Mouse (Mus musculus): ENCODE measurements around the gene Rasl11a. TPM values are rescaled to one million over a fixed set of nuclear protein-coding genes. Genes with fewer than 3 reads are reported as not detected.

The Rasl11a gene
- polyA plus RNA-seq, 1 experiment from 2014 or later, result 8.5 TPM

DNA sequence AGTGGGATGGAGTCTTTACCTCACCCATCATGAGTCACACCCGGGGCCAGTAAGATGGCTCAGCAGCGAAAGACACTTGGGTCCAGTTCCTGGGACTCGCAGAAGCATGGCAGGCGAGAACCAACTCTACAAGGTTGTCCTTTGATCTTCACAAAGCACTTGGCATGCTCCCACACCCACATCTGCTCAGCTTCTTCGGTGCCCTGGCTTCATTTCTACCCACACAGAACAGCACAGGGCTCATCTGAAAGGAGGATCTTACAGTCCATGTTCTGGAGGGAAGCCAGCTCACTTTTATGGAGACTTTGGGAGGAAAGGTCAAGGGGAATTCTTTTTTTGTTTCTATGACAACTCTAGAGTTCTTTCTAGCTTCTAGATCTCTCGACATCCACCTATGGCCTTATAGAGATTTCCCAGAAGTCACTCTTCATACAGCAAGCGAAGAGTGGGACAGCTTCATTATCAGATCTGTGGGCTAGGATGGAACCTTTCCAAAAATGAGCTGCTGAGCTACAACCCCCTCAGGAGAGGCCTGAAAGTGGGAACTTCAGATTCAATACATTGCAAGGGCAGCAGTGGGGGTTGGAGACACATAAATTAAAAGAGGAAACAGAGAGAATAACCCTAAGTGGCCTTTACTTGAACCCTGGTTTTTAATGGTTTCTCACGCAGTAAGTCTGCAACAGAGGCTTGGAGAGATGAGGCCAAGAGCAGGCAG is 25.8 kb upstream of the Rasl11a start:
- no peaks in the 10 kb centered on the region for H3K36me3 ChIP-seq (ENCODE audit: control insufficient read depth, insufficient read depth, low read length)
- H3K4me2 ChIP-seq (ENCODE audit: low read depth, low read length), result no peak overlapping the region
- H3K4me1 ChIP-seq (ENCODE audit: control insufficient read depth, insufficient read depth, low read length), result no peaks in the 10 kb centered on the region
- ATAC-seq (ENCODE audit: low read depth), result no peak
- 77% methylated on average over 8 of the region's 8 CpGs for WGBS
- no peaks in the 10 kb centered on the region for H3K9me3 ChIP-seq (ENCODE audit: control insufficient read depth, low read length)
- no peak overlapping the region for H3K9ac ChIP-seq (ENCODE audit: low read depth, low read length)
- no peak overlapping the region for H3K4me3 ChIP-seq (ENCODE audit: low read depth, low read length)
- no peak overlapping the region for H3K27ac ChIP-seq (replicated peaks; ENCODE audit: low read depth, low read length)
- no peaks in the 10 kb centered on the region for H3K27me3 ChIP-seq (replicated peaks; ENCODE audit: control insufficient read depth, insufficient read depth, low read length)
- DNase-seq (ENCODE audit: low spot score), result no peak

- no peaks in the 10 kb centered on the region for H3K27me3 ChIP-seq (replicated peaks; ENCODE audit: control insufficient read depth, insufficient read depth, low read length)
- DNase-seq (ENCODE audit: low spot score) (no peak), ATAC-seq (ENCODE audit: low read depth) (no peak)
- no peaks in the 10 kb centered on the region for H3K4me1 ChIP-seq (ENCODE audit: control insufficient read depth, insufficient read depth, low read length)
- no peak overlapping the region for H3K4me2 ChIP-seq (ENCODE audit: low read depth, low read length)
- H3K9ac ChIP-seq (ENCODE audit: low read depth, low read length), result no peak overlapping the region
- H3K27ac ChIP-seq (replicated peaks; ENCODE audit: low read depth, low read length), result no peak overlapping the region
- WGBS, result 75% methylated on average over 5 of the region's 5 CpGs
- H3K4me3 ChIP-seq (ENCODE audit: low read depth, low read length), result no peak overlapping the region
- H3K36me3 ChIP-seq (ENCODE audit: control insufficient read depth, insufficient read depth, low read length), result no peaks in the 10 kb centered on the region
- H3K9me3 ChIP-seq (ENCODE audit: control insufficient read depth, low read length), result no peaks in the 10 kb centered on the region
Measured at GRCm38 (mm10) chr5:146823005-146823404, 21.9 kb upstream of the Rasl11a start.

DNA sequence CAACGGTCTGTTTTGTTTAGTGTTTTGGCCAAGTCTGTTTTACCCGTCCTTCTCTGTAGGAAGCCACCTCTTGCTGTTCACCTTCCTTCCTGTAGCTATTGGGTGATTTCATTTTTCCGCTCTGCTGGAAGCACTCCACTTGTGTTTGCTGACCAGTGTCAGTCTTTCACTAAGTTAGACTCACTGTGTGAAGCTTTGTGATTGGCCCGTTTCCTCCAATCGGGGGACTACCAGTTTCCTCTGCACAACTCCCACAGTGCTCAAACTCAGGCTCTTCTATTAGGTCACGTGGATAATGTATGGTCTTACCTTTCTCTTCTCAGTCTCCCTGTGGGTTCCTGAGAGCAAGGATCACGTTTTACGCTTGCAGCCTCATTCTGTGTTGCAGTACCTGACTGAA is 15.3 kb upstream of the Rasl11a start:
- Histone ChIP-seq H3K27me3 (replicated peaks; ENCODE audit: control insufficient read depth, insufficient read depth, low read length) (no peaks in the 10 kb centered on the region), H3K4me2 (ENCODE audit: low read depth, low read length) (no peak overlapping the region), H3K9me3 (ENCODE audit: control insufficient read depth, low read length) (no peaks in the 10 kb centered on the region), H3K27ac (replicated peaks; ENCODE audit: low read depth, low read length) (no peak overlapping the region), H3K9ac (ENCODE audit: low read depth, low read length) (no peak overlapping the region), H3K36me3 (ENCODE audit: control insufficient read depth, insufficient read depth, low read length) (peaks cover 6% of the 10 kb centered on the region), H3K4me3 (ENCODE audit: low read depth, low read length) (no peak overlapping the region), H3K4me1 (ENCODE audit: control insufficient read depth, insufficient read depth, low read length) (peaks cover 10% of the 10 kb centered on the region; the same call in 1 of the 2 replicates)
- 44% methylated on average over 8 of the region's 8 CpGs for WGBS
- peak; percentile 5 for DNase-seq (ENCODE audit: low spot score)
- no peak for ATAC-seq (ENCODE audit: low read depth)

DNA sequence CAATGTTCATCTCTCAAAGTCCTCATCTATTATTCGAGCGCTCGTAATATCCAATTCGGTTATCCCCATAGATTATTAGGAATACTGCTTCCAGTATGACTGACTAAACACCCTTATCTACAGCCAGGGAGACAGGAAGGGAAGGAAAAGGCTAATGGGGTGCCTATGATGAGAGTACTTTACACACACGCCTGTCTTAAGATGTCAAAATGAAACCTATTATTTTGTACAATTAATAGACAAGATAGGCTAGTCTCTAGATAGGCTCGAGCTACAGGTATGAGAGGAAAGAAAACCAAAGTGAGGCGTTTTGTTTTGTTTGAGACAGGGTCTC is 12.5 kb upstream of the Rasl11a start:
- Histone ChIP-seq H3K9me3 (ENCODE audit: control insufficient read depth, low read length) (no peaks in the 10 kb centered on the region), H3K4me1 (ENCODE audit: control insufficient read depth, insufficient read depth, low read length) (peaks cover 10% of the 10 kb centered on the region; the same call in 1 of the 2 replicates), H3K27ac (replicated peaks; ENCODE audit: low read depth, low read length) (peak overlapping the region; percentile 88), H3K9ac (ENCODE audit: low read depth, low read length) (peak overlapping the region; percentile 97), H3K27me3 (replicated peaks; ENCODE audit: control insufficient read depth, insufficient read depth, low read length) (no peaks in the 10 kb centered on the region), H3K36me3 (ENCODE audit: control insufficient read depth, insufficient read depth, low read length) (peaks cover 35% of the 10 kb centered on the region), H3K4me2 (ENCODE audit: low read depth, low read length) (peak overlapping the region; percentile 91), H3K4me3 (ENCODE audit: low read depth, low read length) (peak overlapping the region; percentile 97)
- DNase-seq (ENCODE audit: low spot score) (no peak), ATAC-seq (ENCODE audit: low read depth) (peak; percentile 3; the same call in 1 of the 2 replicates)
- 53% methylated on average over 7 of the region's 7 CpGs for WGBS

GRCm38 (mm10) chr5:146832769-146833448 is 12.0 kb upstream of the Rasl11a start, which contains the start of gene Rpl21:
Rpl21 (plus strand) TSS chr5:146832890.
- peak within 1 kb of the TSS; percentile 97 for H3K4me3 ChIP-seq (ENCODE audit: low read depth, low read length)
- H3K36me3 ChIP-seq (ENCODE audit: control insufficient read depth, insufficient read depth, low read length), result peaks cover 40% of the 10 kb centered on the region
- DNase-seq (ENCODE audit: low spot score) (peak; percentile 98), ATAC-seq (ENCODE audit: low read depth) (peak; percentile 99)
- peaks cover 10% of the 10 kb centered on the region; the same call in 1 of the 2 replicates for H3K4me1 ChIP-seq (ENCODE audit: control insufficient read depth, insufficient read depth, low read length)
- no peaks in the 10 kb centered on the region for H3K27me3 ChIP-seq (replicated peaks; ENCODE audit: control insufficient read depth, insufficient read depth, low read length)
- H3K4me2 ChIP-seq (ENCODE audit: low read depth, low read length), result peak within 1 kb of the TSS; percentile 91
- H3K9me3 ChIP-seq (ENCODE audit: control insufficient read depth, low read length), result no peaks in the 10 kb centered on the region
- H3K27ac ChIP-seq (replicated peaks; ENCODE audit: low read depth, low read length), result peak within 1 kb of the TSS; percentile 88
- peak within 1 kb of the TSS; percentile 97 for H3K9ac ChIP-seq (ENCODE audit: low read depth, low read length)
- 0% methylated on average over 48 of the region's 60 CpGs for WGBS

DNA sequence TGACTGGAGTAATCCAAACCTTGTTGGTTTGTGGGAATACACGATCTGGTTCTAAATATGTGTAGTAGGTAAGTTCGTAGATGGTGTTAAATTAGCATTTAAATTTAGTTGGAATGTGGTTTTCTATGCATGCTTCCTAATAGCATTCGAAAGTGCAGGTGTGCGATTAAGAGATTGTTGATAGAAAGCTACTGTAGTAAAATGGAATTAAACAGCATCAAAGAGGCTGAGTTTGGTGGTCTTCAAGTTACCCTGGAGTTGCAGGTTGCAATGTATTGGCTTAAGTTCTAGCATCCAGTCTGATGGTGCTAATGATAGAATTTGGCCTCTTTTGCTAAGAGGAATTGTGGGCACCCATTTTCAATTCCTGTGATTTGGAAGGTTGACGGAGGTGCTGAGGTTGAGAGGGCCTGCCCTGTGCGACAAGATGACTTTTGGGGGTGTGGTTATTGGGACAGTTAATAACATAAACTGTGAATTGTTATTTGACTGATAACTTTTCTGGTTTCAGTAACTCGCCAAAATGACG is 11.1 kb upstream of the Rasl11a start:
- H3K27ac ChIP-seq (replicated peaks; ENCODE audit: low read depth, low read length), result peak overlapping the region; percentile 88
- ATAC-seq (ENCODE audit: low read depth) (no peak), DNase-seq (ENCODE audit: low spot score) (no peak)
- H3K4me1 ChIP-seq (ENCODE audit: control insufficient read depth, insufficient read depth, low read length), result peaks cover 10% of the 10 kb centered on the region; the same call in 1 of the 2 replicates
- no peaks in the 10 kb centered on the region for H3K9me3 ChIP-seq (ENCODE audit: control insufficient read depth, low read length)
- peak overlapping the region; percentile 97 for H3K9ac ChIP-seq (ENCODE audit: low read depth, low read length)
- H3K27me3 ChIP-seq (replicated peaks; ENCODE audit: control insufficient read depth, insufficient read depth, low read length), result no peaks in the 10 kb centered on the region
- H3K36me3 ChIP-seq (ENCODE audit: control insufficient read depth, insufficient read depth, low read length), result peaks cover 48% of the 10 kb centered on the region
- 17% methylated on average over 8 of the region's 8 CpGs for WGBS
- H3K4me3 ChIP-seq (ENCODE audit: low read depth, low read length), result peak overlapping the region; percentile 97
- H3K4me2 ChIP-seq (ENCODE audit: low read depth, low read length), result peak overlapping the region; percentile 91

- no peak overlapping the region for H3K27ac ChIP-seq (replicated peaks; ENCODE audit: low read depth, low read length)
- H3K4me1 ChIP-seq (ENCODE audit: control insufficient read depth, insufficient read depth, low read length), result peaks cover 10% of the 10 kb centered on the region; the same call in 1 of the 2 replicates
- H3K4me2 ChIP-seq (ENCODE audit: low read depth, low read length), result no peak overlapping the region
- no peak overlapping the region for H3K9ac ChIP-seq (ENCODE audit: low read depth, low read length)
- WGBS, result 86% methylated on average over 8 of the region's 8 CpGs
- H3K4me3 ChIP-seq (ENCODE audit: low read depth, low read length), result no peak overlapping the region
- peaks cover 52% of the 10 kb centered on the region for H3K36me3 ChIP-seq (ENCODE audit: control insufficient read depth, insufficient read depth, low read length)
- no peaks in the 10 kb centered on the region for H3K27me3 ChIP-seq (replicated peaks; ENCODE audit: control insufficient read depth, insufficient read depth, low read length)
- no peak for ATAC-seq (ENCODE audit: low read depth)
- no peaks in the 10 kb centered on the region for H3K9me3 ChIP-seq (ENCODE audit: control insufficient read depth, low read length)
- no peak for DNase-seq (ENCODE audit: low spot score)
Measured at GRCm38 (mm10) chr5:146834959-146835358, 9.9 kb upstream of the Rasl11a start.

- no peaks in the 10 kb centered on the region for H3K9me3 ChIP-seq (ENCODE audit: control insufficient read depth, low read length)
- H3K27me3 ChIP-seq (replicated peaks; ENCODE audit: control insufficient read depth, insufficient read depth, low read length), result no peaks in the 10 kb centered on the region
- peaks cover 52% of the 10 kb centered on the region for H3K36me3 ChIP-seq (ENCODE audit: control insufficient read depth, insufficient read depth, low read length)
- ATAC-seq (ENCODE audit: low read depth), result no peak
- peaks cover 10% of the 10 kb centered on the region; the same call in 1 of the 2 replicates for H3K4me1 ChIP-seq (ENCODE audit: control insufficient read depth, insufficient read depth, low read length)
- no peak overlapping the region for H3K4me2 ChIP-seq (ENCODE audit: low read depth, low read length)
- H3K4me3 ChIP-seq (ENCODE audit: low read depth, low read length), result no peak overlapping the region
- H3K9ac ChIP-seq (ENCODE audit: low read depth, low read length), result no peak overlapping the region
- H3K27ac ChIP-seq (replicated peaks; ENCODE audit: low read depth, low read length), result no peak overlapping the region
- no peak for DNase-seq (ENCODE audit: low spot score)
- WGBS, result 59% methylated on average over 7 of the region's 7 CpGs
Measured at GRCm38 (mm10) chr5:146837967-146838720, 6.7 kb upstream of the Rasl11a start.

All from embryonic facial prominence, embryonic 14.5 days (tissue).